Comparison of ENCODE assay signal across 29 mouse cellular contexts in the genomic region with DNA sequence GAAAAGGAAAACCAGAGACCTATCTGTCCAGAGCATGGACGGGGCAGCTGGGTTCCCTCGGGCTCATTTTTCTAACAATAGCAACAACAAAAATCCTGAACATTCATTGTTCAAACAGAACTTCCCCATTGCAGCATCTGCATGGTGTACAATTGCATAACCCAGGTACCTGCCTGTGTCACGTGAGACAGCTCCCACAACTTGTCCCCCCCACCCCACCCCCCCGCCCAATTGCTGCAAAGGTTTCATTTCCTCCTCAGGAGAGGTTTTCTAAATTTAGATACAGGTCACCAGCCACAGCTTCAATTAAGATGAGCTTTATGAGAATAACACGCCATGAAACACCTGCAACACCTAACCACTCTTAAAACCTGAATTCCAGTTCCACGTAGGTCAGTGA.
DNase-seq lines count a peak whose midpoint lies in the region; ATAC-seq lines count a peak whose summit lies in the region.
"Had no signal": no experiment of that assay in that cellular context is flagged by ENCODE, and none has a peak within 500 bp of the region (broad histone marks: within the 10 kb centered on the region; RNA-seq: fewer than 3 reads in every experiment).

No protein-coding gene starts in this region.

- H3K27ac ChIP-seq in forebrain, embryonic 11.5 days (ENCODE audit: low read depth, low read length), result no peak overlapping the region
- no peak overlapping the region for H3K27ac ChIP-seq in forebrain, embryonic 16.5 days (ENCODE audit: low read length)
- H3K27ac ChIP-seq: forebrain, embryonic 12.5 days; heart, embryonic 10.5 days; heart, embryonic 15.5 days; hindbrain, embryonic 12.5 days; liver, embryonic 14.5 days; lung, embryonic 15.5 days; midbrain, embryonic 12.5 days; neural tube, embryonic 12.5 days had no signal

- WGBS in forebrain, embryonic 11.5 days, result 82% methylated on average over 6 of the region's 6 CpGs
- WGBS in forebrain, embryonic 16.5 days, result 85% methylated on average over 6 of the region's 6 CpGs

- no peaks in the 10 kb centered on the region for H3K36me3 ChIP-seq in forebrain, embryonic 11.5 days (ENCODE audit: control insufficient read depth, insufficient read depth, low read length)
- no peaks in the 10 kb centered on the region for H3K36me3 ChIP-seq in forebrain, embryonic 16.5 days (ENCODE audit: control insufficient read depth, insufficient read depth)
- H3K36me3 ChIP-seq: forebrain, embryonic 12.5 days; heart, embryonic 10.5 days; heart, embryonic 15.5 days; hindbrain, embryonic 12.5 days; lung, embryonic 15.5 days; midbrain, embryonic 12.5 days; neural tube, embryonic 12.5 days had no signal

- no peaks in the 10 kb centered on the region for H3K27me3 ChIP-seq in forebrain, embryonic 11.5 days (ENCODE audit: control insufficient read depth, insufficient read depth, low read length)
- no peaks in the 10 kb centered on the region for H3K27me3 ChIP-seq in forebrain, embryonic 16.5 days (replicated peaks; ENCODE audit: control insufficient read depth, insufficient read depth, low read length)
- H3K27me3 ChIP-seq: heart, embryonic 15.5 days; hindbrain, embryonic 12.5 days; lung, embryonic 15.5 days; midbrain, embryonic 12.5 days; neural tube, embryonic 12.5 days had no signal

- no peak overlapping the region for H3K4me2 ChIP-seq in forebrain, embryonic 11.5 days (ENCODE audit: low read depth, low read length, severe bottlenecking)
- H3K4me2 ChIP-seq in forebrain, embryonic 16.5 days (ENCODE audit: low read length), result no peak overlapping the region
- H3K4me2 ChIP-seq: forebrain, embryonic 12.5 days; heart, embryonic 15.5 days; hindbrain, embryonic 12.5 days; lung, embryonic 15.5 days; midbrain, embryonic 12.5 days; neural tube, embryonic 12.5 days had no signal

- no peaks in the 10 kb centered on the region for H3K9me3 ChIP-seq in forebrain, embryonic 11.5 days (ENCODE audit: control insufficient read depth, low read length)
- H3K9me3 ChIP-seq in forebrain, embryonic 16.5 days (ENCODE audit: control insufficient read depth, low read length), result no peaks in the 10 kb centered on the region
- H3K9me3 ChIP-seq: forebrain, embryonic 12.5 days; heart, embryonic 10.5 days; heart, embryonic 15.5 days; hindbrain, embryonic 12.5 days; lung, embryonic 15.5 days; midbrain, embryonic 12.5 days; neural tube, embryonic 12.5 days had no signal

- no peak overlapping the region for H3K9ac ChIP-seq in forebrain, embryonic 11.5 days (ENCODE audit: low read length)
- no peak overlapping the region for H3K9ac ChIP-seq in forebrain, embryonic 16.5 days (replicated peaks; ENCODE audit: low read depth, low read length)
- H3K9ac ChIP-seq: forebrain, embryonic 12.5 days; heart, embryonic 15.5 days; hindbrain, embryonic 12.5 days; liver, embryonic 14.5 days; lung, embryonic 15.5 days; midbrain, embryonic 12.5 days; neural tube, embryonic 12.5 days had no signal

- no peaks in the 10 kb centered on the region; the same call in 1 of the 2 replicates for H3K4me1 ChIP-seq in forebrain, embryonic 11.5 days (replicated peaks; ENCODE audit: control insufficient read depth, insufficient read depth, low read length)
- H3K4me1 ChIP-seq in forebrain, embryonic 16.5 days (replicated peaks; ENCODE audit: control insufficient read depth, insufficient read depth, low read length), result 0 out of 2 replicates have a peak, but pooled peaks cover 2% of the 10 kb centered on the region
- H3K4me1 ChIP-seq: heart, embryonic 15.5 days; hindbrain, embryonic 12.5 days; lung, embryonic 15.5 days had no signal

- no peak overlapping the region for H3K4me3 ChIP-seq in forebrain, embryonic 11.5 days (ENCODE audit: low read depth, low read length)
- H3K4me3 ChIP-seq in forebrain, embryonic 16.5 days (replicated peaks; ENCODE audit: low read length), result no peak overlapping the region
- H3K4me3 ChIP-seq: erythroblast, embryonic 14.5 days; forebrain, embryonic 12.5 days; heart, embryonic 10.5 days; heart, embryonic 15.5 days; hindbrain, embryonic 12.5 days; lung, embryonic 15.5 days; megakaryocyte, embryonic 14.5 days; midbrain, embryonic 12.5 days; myocyte; neural tube, embryonic 12.5 days had no signal

- ATAC-seq in forebrain, embryonic 11.5 days (replicated peaks; ENCODE audit: low FRiP score), result no peak
- no peak for ATAC-seq in forebrain, embryonic 16.5 days

- peak; percentile 28 for DNase-seq in forebrain, embryonic 11.5 days (ENCODE audit: low spot score)
- DNase-seq in spleen, adult 18-20 months, result peak; percentile 9 to 16
- no peak for DNase-seq in spleen, postnatal 14 days (ENCODE audit: low spot score in 2 of 2)
- DNase-seq in thymus, postnatal 25 days, result peak; percentile 1
- DNase-seq in thymus, postnatal 0 days (ENCODE audit: low spot score), result no peak
- DNase-seq in lung, postnatal 36 days, result peak; percentile 64
- no peak for DNase-seq in cerebellum, postnatal 25 days
- DNase-seq: adrenal gland, postnatal 14 days; cerebellum, adult 18-20 months; cerebellum, postnatal 10 days; gastrocnemius, postnatal 25 days; heart, adult 11 months; kidney, adult 11 months; kidney, postnatal 14 days; layer of hippocampus, adult 9-11 months; liver; right cerebral cortex, adult 18-20 months had no signal

Comparison
In these comparisons a context has a peak if more than half of its experiments do, and no peak if none do; other contexts are left out.
1. DNase-seq: peak in forebrain, embryonic 11.5 days (single experiment), spleen, adult 18-20 months (2 of 2), thymus, postnatal 25 days (single experiment) and lung, postnatal 36 days (single experiment); none in spleen, postnatal 14 days (0 of 2), thymus, postnatal 0 days (single experiment) and cerebellum, postnatal 25 days (0 of 2).